Mouse (Mus musculus): ENCODE results near the gene Slc10a2.
"Not testable (repeated sequence)": the region's sequence is repeated elsewhere in the genome, so short reads cannot be mapped to it uniquely, and the experiment has no call there.

The Slc10a2 gene

GRCm38 (mm10) chr8:5105186-5105585, at the start of gene Slc10a2:
Gene Slc10a2 (minus strand): TSS chr8:5105351.
- DNase-seq (ENCODE audit: low spot score in 2 of 2), result no peak

GRCm38 (mm10) chr8:5129322-5129829, 24.2 kb upstream of the Slc10a2 start:
- DNase-seq (ENCODE audit: low spot score in 2 of 2), result no peak

GRCm38 (mm10) chr8:5106855-5107254, 1.7 kb upstream of the Slc10a2 start:
- DNase-seq (ENCODE audit: low spot score in 2 of 2), result no peak

- DNase-seq (ENCODE audit: low spot score in 2 of 2), result no peak
Observed at GRCm38 (mm10) chr8:5095392-5095791, 9.8 kb downstream of the Slc10a2 start.

- DNase-seq (ENCODE audit: low spot score in 2 of 2), result not testable (repeated sequence)
Observed at GRCm38 (mm10) chr8:5093991-5094390, 11.2 kb downstream of the Slc10a2 start.

- DNase-seq (ENCODE audit: low spot score in 2 of 2), result no peak
Observed at GRCm38 (mm10) chr8:5073654-5074293, 31.4 kb downstream of the Slc10a2 start.

GRCm38 (mm10) chr8:5058888-5059287, 46.3 kb downstream of the Slc10a2 start:
- no peak for DNase-seq (ENCODE audit: low spot score in 2 of 2)

GRCm38 (mm10) chr8:5044361-5044900, 60.7 kb downstream of the Slc10a2 start:
- not testable (repeated sequence) for DNase-seq (ENCODE audit: low spot score in 2 of 2)

GRCm38 (mm10) chr8:5038811-5039561, 66.2 kb downstream of the Slc10a2 start:
- DNase-seq (ENCODE audit: low spot score in 2 of 2), result no peak

Data from spleen, postnatal 36 days (tissue).